Mouse (Mus musculus) neural tube, embryonic 11.5 days (tissue): ENCODE data around the gene Eno4. TPM values are rescaled to one million over a fixed set of nuclear protein-coding genes. Genes with fewer than 3 reads are reported as not detected.

Source experiments
- ATAC-seq: fragments of 200-750 bp; cut with Nextera tagmentation; 2 replicates; pipeline ENCODE4 v1.8.0; 2017; ENCODE audit warnings: moderate number of reproducible peaks, mild to moderate bottlenecking, moderate TSS enrichment, moderate library complexity; ENCODE audit not compliant: insufficient read depth, low FRiP score, low TSS enrichment
- DNase-seq: peaks from one replicate; pipeline ENCODE4 v3.0.0-alpha.2; 2015; ENCODE audit warnings: low spot score
- H3K27ac ChIP-seq: fragments of 300-500 bp; sonication (generic); 2 replicates; pipeline ENCODE4 v1.5.1; 2014; ENCODE audit warnings: low read depth, mild to moderate bottlenecking, low read length
- H3K27me3 ChIP-seq: fragments of 300-500 bp; sonication (generic); 2 replicates; pipeline ENCODE4 v1.6.1; 2014; ENCODE audit warnings: mild to moderate bottlenecking, low read length, mixed read lengths; ENCODE audit not compliant: control insufficient read depth, insufficient read depth
- H3K36me3 ChIP-seq: fragments of 300-500 bp; sonication (generic); 2 replicates; pipeline ENCODE4 v1.6.1; 2014; ENCODE audit warnings: mild to moderate bottlenecking, low read length, moderate library complexity, mixed read lengths; ENCODE audit not compliant: control insufficient read depth, insufficient read depth
- H3K4me1 ChIP-seq: fragments of 300-500 bp; sonication (generic); 2 replicates; pipeline ENCODE4 v1.6.1; 2014; ENCODE audit warnings: low read length, mixed read lengths; ENCODE audit not compliant: control insufficient read depth, insufficient read depth
- H3K4me2 ChIP-seq: fragments of 300-500 bp; sonication (generic); 2 replicates; pipeline ENCODE4 v1.6.1; 2014; ENCODE audit warnings: low read depth, mild to moderate bottlenecking, moderate library complexity
- H3K4me3 ChIP-seq: fragments of 300-500 bp; sonication (generic); 2 replicates; pipeline ENCODE4 v1.5.1; 2014; ENCODE audit warnings: low read depth, low read length
- H3K9ac ChIP-seq: fragments of 300-500 bp; sonication (generic); 2 replicates; pipeline ENCODE4 v1.6.1; 2014; ENCODE audit warnings: mild to moderate bottlenecking, low read length
- H3K9me3 ChIP-seq: fragments of 300-500 bp; sonication (generic); 2 replicates; pipeline ENCODE4 v1.6.1; 2016; ENCODE audit warnings: low read length; ENCODE audit not compliant: control insufficient read depth
- WGBS: fragments of 180-500 bp; shearing (Covaris S2); extraction: QIAGEN DNeasy Blood & Tissue Kit; methylation state at CpG from one replicate; pipeline ENCODE4 v1.1.7; 2014; 5-methylcytosine and 5-hydroxymethylcytosine counted together
- polyA plus RNA-seq: library from polyadenylated mRNA; unstranded; fragments of >200 nt; fragmentation: Nextera tagmentation; extraction: Ambion mirVana; gene quantifications from 2 replicates; pipeline ENCODE4 v1.2.1, GENCODE M21; 2014

The Eno4 gene
- polyA plus RNA-seq, 1 experiment from 2014 or later = 0.42 TPM

DNA sequence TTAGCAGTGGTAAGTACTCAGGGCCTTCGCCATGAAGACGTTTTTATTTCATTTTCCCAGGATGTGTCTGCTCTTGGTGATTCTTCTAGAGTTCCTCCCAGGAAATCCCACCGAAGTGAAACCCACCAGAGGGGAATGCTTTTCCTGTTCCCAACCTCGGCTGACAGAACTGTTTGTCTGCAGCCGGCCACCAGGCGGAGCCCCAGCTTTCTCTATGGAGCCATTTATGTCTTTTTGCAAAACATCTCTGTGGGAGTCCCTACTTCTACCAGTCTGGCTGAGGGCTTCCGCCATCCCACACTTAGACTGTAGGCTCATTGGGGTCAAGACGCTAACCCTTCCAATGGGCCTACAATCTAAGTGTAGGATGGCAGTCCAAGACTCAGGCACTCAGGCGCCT lies 31.8 kb upstream of the Eno4 start:
- H3K4me2 ChIP-seq = peak overlapping the region; percentile 41
- peak overlapping the region; percentile 29 for H3K4me3 ChIP-seq
- DNase-seq (peak; percentile 87), ATAC-seq (peak; percentile 60)
- no peaks in the 10 kb centered on the region for H3K27me3 ChIP-seq
- no peaks in the 10 kb centered on the region for H3K4me1 ChIP-seq
- no peaks in the 10 kb centered on the region for H3K9me3 ChIP-seq
- whole genome bisulfite sequencing = 11% methylated on average over 9 of the region's 9 CpGs
- H3K9ac ChIP-seq = no peak overlapping the region
- H3K36me3 ChIP-seq = no peaks in the 10 kb centered on the region
- no peak overlapping the region for H3K27ac ChIP-seq

DNA sequence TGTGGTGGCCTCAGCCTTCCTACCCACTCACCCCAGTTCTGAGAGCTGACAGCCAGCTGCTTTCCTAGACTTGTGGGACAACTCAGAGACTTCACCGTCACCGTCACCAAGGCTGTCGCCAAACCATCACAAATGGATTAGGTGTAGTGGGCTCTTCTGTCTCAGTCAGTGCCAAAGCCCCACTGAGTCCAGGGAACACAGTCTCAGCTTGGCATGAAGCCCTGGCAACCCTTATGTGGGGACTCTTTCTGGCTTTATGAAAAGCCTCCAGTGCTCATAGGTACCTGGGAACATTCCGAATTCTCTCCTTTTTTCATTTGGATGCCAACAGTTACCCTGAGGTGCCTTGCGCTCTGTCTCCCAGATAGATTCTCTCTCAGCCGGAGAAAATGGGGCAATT lies 29.9 kb upstream of the Eno4 start:
- Histone ChIP-seq H3K4me2 (no peak overlapping the region), H3K27me3 (no peaks in the 10 kb centered on the region), H3K4me1 (no peaks in the 10 kb centered on the region), H3K27ac (no peak overlapping the region), H3K9me3 (no peaks in the 10 kb centered on the region), H3K9ac (no peak overlapping the region), H3K36me3 (no peaks in the 10 kb centered on the region), H3K4me3 (no peak overlapping the region)
- ATAC-seq (no peak), DNase-seq (no peak)
- 89% methylated on average over 6 of the region's 6 CpGs for WGBS

DNA sequence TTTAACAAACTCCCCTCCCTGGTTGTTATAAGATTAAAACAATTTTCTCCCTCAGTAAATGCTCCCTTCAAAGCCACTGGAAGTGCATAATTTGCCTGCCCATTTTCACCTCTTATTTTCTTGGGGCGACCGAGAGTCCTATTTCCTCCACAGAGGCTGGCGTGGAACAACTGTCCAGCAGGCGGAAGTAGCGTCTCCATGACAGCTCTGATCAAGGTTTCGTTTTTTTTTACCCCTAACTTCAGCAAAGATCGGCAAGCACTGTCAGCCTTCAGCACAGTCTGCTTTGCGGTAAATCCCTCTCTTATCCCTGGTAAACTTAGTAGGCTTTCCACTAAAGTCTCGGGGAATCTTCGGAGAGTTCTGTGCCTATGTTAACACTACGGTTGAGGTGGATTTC lies 24.6 kb upstream of the Eno4 start:
- Histone ChIP-seq H3K9me3 (no peaks in the 10 kb centered on the region), H3K36me3 (no peaks in the 10 kb centered on the region), H3K27me3 (no peaks in the 10 kb centered on the region), H3K4me1 (no peaks in the 10 kb centered on the region), H3K27ac (no peak overlapping the region), H3K4me3 (no peak overlapping the region), H3K4me2 (no peak overlapping the region), H3K9ac (no peak overlapping the region)
- DNase-seq (no peak), ATAC-seq (no peak)
- 16% methylated on average over 11 of the region's 11 CpGs for whole genome bisulfite sequencing

DNA sequence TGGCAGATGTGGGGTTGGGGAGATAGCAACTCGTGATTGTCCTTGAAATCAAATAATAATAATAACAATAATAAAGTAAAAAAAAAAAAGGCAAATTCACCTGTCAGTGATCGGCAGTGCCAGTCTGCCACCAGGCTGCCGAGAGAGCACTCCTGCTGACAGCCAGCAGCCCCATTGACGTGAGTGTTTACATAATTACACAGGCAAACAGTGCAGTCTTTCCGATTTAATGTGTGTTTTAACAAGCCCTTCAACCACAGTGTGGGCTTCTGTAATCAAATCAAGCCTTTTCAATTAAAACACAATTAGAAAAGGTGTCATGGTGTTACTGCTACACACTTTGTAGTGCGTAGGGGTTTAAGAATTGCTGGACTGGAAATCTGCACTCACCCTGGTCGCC lies 24.1 kb upstream of the Eno4 start:
- Histone ChIP-seq H3K36me3 (no peaks in the 10 kb centered on the region), H3K4me1 (no peaks in the 10 kb centered on the region), H3K4me3 (no peak overlapping the region), H3K27me3 (no peaks in the 10 kb centered on the region), H3K4me2 (no peak overlapping the region), H3K9me3 (no peaks in the 10 kb centered on the region), H3K9ac (no peak overlapping the region), H3K27ac (no peak overlapping the region)
- no peak for DNase-seq
- WGBS = 25% methylated on average over 7 of the region's 7 CpGs
- ATAC-seq = no peak

DNA sequence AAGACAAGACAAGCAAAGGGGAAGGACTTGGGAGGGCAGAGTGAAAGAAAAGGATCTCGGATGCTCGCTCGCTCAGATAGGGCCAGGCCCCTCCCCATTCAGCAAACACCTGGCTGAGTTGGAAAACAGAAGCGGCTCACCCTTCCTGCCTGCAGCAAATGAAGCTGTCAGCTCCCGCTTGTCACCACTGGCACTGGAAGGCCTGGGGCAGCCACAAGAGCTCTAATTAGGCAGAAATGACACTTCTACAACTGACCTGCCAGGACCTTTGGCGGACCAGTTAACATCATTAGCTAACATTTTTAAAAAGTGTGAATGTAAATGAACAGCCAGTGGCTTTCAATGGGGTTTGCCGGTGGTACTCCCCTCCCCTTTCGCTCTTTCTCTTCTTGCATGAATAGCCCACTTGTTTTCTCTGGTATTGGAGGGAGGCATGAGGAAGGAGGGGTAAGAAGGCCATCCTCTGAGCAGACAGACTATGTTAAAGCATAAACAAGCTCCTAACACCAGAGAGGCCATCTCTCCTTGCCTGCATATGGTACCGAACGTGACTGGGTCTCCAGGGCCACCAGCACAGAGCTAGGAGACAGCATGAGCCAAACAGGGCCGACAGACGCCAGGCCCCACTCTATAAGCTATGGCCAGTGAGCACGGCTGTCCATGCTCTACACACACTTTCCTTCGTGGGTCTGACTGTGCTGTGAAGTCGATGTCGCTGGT lies 12.0 kb upstream of the Eno4 start:
- Histone ChIP-seq H3K27me3 (peaks cover 38% of the 10 kb centered on the region), H3K4me1 (no peaks in the 10 kb centered on the region), H3K4me2 (no peak overlapping the region), H3K36me3 (no peaks in the 10 kb centered on the region), H3K27ac (no peak overlapping the region), H3K4me3 (no peak overlapping the region), H3K9me3 (no peaks in the 10 kb centered on the region), H3K9ac (no peak overlapping the region)
- ATAC-seq (no peak), DNase-seq (no peak)
- WGBS = 19% methylated on average over 16 of the region's 16 CpGs

DNA sequence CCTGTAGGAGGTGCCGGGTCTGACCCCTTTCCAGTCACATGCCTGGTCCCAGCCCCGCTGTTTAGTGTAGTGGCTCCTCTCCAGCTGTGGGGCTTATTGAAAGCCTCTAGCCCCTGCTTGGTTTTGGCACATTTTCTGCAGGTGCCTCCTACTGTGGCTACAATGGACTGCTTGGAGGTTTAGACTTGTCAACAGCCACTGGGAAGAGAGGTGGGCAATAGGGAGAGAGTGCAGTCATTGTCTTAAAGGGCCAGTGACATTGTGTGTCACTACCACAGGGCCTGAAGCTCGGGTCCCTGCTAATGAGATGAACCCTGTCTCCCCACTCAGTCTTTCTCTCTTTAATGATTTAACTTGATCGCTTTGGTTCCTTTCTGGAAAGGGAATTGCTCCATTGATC lies 10.2 kb upstream of the Eno4 start:
- no peak overlapping the region for H3K4me2 ChIP-seq

DNA sequence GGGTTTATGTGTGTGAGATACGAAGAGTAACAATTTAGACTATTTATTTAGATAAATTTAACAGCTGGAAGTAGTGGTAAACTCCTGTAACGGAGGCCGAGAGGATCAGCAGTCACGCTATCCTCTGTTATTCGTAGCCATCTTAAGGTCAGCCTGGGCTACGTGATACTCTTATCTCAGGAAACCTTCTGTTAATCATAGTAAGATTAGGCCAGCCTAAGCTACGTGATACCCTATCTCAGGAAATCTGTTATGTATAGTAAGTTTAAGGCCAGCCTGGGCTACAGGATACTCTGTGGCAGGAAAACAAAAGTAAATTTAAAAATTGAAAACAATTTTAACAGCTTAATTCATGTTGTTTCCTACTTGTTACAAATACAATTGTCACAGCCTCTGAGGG lies 2.7 kb downstream of the Eno4 start:
- no peak for ATAC-seq
- Histone ChIP-seq H3K4me3 (no peak overlapping the region), H3K4me1 (peaks cover 4% of the 10 kb centered on the region; the same call in 1 of the 2 replicates), H3K27me3 (0 out of 2 replicates have a peak, but pooled peaks cover 5% of the 10 kb centered on the region), H3K36me3 (no peaks in the 10 kb centered on the region), H3K9me3 (no peaks in the 10 kb centered on the region), H3K4me2 (no peak overlapping the region), H3K27ac (no peak overlapping the region), H3K9ac (no peak overlapping the region)
- WGBS = 85% methylated on average over 7 of the region's 7 CpGs
- no peak for DNase-seq

More for the DNA sequence above, 10.2 kb upstream of the Eno4 start:
- no peak overlapping the region for H3K9ac ChIP-seq
- WGBS = 2% methylated on average over 4 of the region's 4 CpGs
- no peaks in the 10 kb centered on the region for H3K9me3 ChIP-seq
- ATAC-seq (no peak), DNase-seq (no peak)
- no peaks in the 10 kb centered on the region for H3K4me1 ChIP-seq
- H3K4me3 ChIP-seq = no peak overlapping the region
- H3K36me3 ChIP-seq = no peaks in the 10 kb centered on the region
- no peak overlapping the region for H3K27ac ChIP-seq
- peaks cover 38% of the 10 kb centered on the region for H3K27me3 ChIP-seq

DNA sequence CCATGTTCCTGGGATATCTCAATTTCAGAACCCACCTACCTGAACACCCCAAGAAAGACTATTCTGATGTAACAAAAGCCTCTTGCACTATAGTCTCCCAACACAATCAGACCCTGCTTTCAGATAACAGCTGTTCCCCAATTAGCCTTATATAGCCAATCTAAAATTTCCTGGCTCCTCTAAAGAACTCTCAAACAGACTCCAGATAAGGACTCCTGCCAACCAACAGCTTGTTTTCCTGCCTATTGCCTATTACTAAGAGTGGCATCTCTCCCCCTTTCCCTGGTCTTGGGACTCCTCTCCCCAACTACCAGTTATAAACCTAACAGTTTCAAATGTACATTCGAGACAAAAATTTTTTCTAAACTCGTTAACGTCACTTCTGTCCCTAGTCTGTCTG lies 8.3 kb downstream of the Eno4 start:
- Histone ChIP-seq H3K4me2 (no peak overlapping the region), H3K9ac (no peak overlapping the region), H3K4me3 (no peak overlapping the region), H3K36me3 (no peaks in the 10 kb centered on the region), H3K9me3 (no peaks in the 10 kb centered on the region), H3K4me1 (no peaks in the 10 kb centered on the region), H3K27ac (no peak overlapping the region), H3K27me3 (peaks cover 13% of the 10 kb centered on the region; the same call in 1 of the 2 replicates)
- DNase-seq (no peak), ATAC-seq (no peak)
- 88% methylated on average over 3 of the region's 3 CpGs for WGBS

DNA sequence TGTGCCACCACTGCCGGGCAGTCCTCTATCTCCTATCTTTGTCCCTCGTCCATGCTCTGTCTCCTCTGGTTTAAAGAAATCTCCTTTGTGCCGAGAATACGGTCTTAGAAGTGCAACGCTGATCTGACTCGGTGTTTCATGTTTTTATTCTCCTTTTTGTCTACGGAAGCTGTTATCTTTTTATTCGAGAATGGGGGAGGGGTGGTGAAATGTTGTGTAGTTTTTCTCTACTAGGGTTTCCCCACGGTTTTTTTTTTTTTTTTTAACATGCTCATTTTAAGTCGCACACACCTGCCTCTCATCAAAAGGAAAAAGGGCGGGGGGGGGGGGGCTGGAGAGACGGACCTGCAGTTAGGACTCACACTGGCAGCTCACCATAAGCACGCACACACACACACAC lies 9.0 kb downstream of the Eno4 start:
- H3K9ac ChIP-seq = no peak overlapping the region
- no peaks in the 10 kb centered on the region for H3K36me3 ChIP-seq
- H3K27me3 ChIP-seq = peaks cover 11% of the 10 kb centered on the region; the same call in 1 of the 2 replicates
- no peak overlapping the region for H3K27ac ChIP-seq
- no peak overlapping the region for H3K4me2 ChIP-seq
- no peak overlapping the region for H3K4me3 ChIP-seq
- H3K9me3 ChIP-seq = no peaks in the 10 kb centered on the region
- H3K4me1 ChIP-seq = no peaks in the 10 kb centered on the region
- ATAC-seq = no peak
- no peak for DNase-seq
- 80% methylated on average over 12 of the region's 13 CpGs for WGBS
